Mouse (Mus musculus): ENCODE measurements around the gene Trim41.
"Not testable (repeated sequence)": the region's sequence is repeated elsewhere in the genome, so short reads cannot be mapped to it uniquely, and the experiment has no call there.

Trim41 gene

DNA sequence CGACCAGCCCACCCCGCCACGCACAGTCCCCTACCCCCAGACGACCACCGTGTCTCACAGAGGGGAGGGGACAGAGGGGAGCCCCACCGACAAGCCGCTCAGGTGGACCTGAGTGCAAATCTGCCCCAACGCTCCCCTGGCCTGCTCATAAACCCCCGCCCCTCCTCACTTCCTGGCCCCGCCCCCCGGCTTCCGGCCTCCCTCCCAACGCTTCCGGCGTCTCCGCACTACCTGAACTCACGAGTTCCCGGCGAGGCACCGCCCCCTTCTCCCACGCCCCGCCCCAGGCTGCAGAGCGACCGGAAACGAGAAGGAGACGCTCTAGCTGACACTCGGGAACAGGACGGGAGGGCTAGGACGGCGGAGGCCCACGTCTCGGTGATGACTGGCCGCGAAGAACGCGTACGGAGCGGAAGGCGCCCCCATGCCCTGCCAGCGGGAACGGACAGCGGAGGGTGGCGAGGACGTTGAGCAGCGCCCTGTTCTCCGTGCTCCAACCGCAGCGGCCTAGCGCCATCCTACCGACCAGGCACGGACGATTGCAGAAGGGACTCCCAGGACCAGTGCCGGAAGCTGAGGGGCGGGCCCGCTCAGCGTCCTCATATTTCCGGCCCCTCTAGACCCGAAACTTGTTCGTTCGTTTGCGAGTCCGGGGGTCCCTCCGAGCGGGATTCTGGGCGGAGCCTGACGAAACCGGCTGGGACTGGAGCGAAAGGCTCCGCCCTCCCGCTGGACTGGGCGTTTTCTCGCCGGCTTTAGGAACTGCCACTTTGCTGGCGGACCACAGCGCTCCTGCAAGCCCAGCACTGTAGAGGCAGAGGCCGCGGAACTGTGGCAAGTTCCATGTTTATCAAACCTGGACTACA, at the start of gene Trim41:
Gene Trim41, minus strand, starts transcription at position 554 of the 866 bp plus-strand sequence.
- in situ Hi-C loops (cut with MboI; ENCODE audit: low pct_unique_long_range_greater_than_20kb in 1 of 2, low sequenced_read_pairs in 2 of 2, unreplicated experiment in 1 of 2) = loop anchor here in 1 of 2 experiments (5.0 kb wide), 1 partner anchor 35 kb away; no protein-coding TSS in a partner anchor

DNA sequence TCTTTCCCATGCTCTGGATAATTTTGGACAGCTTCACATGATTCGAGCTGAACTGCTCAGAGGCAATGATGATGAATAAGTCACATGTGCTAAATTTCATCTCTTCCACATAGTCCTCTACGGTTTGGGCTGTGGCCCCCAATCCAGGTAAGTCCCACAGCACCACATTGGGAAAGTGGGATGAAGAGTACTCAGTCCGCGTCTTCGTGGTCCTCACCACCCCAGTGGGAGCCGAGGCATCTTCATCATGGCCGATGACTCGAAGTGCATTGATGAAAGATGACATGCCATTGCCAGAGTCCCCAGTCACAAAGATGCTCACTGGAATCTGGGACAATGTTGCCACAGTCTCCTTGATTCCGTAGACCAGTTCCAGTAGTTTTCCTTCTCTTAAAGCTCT, 49.3 kb upstream of the Trim41 start:
- in situ Hi-C loops (cut with MboI; ENCODE audit: low pct_unique_long_range_greater_than_20kb in 1 of 2, low sequenced_read_pairs in 2 of 2, unreplicated experiment in 1 of 2) = loop anchor here (25.0 kb wide), 1 partner anchor 396 kb away; no protein-coding TSS in a partner anchor

DNA sequence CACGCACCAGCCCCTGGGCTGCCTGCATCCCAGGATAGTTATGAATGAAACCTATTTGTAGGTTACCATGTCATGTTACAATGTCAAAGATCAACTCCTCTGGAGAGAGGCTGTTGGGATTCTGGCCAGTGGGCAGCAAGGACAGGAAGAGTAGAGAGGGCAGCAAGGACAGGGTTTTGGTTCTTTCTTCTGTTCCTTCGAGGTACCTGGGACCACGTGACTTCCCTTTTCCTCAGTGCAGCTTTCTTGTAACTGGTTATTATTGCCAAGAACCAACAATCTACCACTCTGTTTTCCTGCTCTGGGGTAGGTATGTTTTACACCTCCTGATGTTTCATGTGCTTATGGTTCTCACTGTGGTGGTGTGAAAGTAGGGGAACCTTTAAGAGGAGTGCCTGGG, 46.7 kb upstream of the Trim41 start:
- in situ Hi-C loops (cut with MboI; ENCODE audit: low pct_unique_long_range_greater_than_20kb in 1 of 2, low sequenced_read_pairs in 2 of 2, unreplicated experiment in 1 of 2) = loop anchor here (25.0 kb wide), 1 partner anchor 398 kb away; no protein-coding TSS in a partner anchor

DNA sequence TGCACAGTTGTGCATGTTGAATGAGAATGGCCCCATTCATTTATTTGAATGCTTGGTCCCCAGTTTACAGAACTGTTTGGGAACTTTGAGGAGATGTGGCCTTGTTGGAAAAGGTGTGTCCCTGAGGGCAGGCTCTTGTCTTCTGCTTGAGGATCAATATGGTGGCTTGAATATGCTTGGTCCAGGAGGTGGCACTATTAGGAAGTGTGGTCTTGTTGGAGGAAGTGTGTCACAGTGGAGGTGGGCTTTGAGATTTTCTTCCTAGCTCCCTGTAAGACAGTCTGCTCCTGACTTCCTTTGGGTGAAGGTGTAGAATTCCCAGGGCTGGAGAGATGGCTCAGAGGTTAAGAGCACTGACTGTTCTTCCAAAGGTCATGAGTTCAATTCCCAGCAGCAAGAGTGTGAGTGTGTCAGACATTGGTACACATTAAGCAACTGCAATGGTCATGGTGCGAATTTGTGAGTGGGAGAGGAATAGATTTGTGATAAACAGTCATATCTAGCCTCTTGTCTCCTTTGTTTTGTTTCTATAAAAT, 45.7 kb upstream of the Trim41 start:
- in situ Hi-C loops (cut with MboI; ENCODE audit: low pct_unique_long_range_greater_than_20kb in 1 of 2, low sequenced_read_pairs in 2 of 2, unreplicated experiment in 1 of 2) = loop anchor here (25.0 kb wide), 1 partner anchor 399 kb away; no protein-coding TSS in a partner anchor

DNA sequence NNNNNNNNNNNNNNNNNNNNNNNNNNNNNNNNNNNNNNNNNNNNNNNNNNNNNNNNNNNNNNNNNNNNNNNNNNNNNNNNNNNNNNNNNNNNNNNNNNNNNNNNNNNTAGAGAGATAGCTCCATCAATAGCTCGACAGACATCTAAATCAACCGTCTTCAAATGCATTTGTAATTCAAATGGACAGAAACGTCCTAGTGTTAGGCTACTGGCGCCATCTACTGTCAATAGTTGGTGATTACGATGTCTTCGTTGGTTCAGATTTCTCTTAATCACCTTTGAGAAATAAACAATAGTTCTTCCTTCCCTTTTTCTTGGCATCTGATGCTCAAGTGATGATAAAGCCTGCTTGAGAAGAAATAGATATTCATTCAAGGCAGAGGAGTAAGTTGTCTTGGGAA, 41.9 kb upstream of the Trim41 start:
- in situ Hi-C loops (cut with MboI; ENCODE audit: low pct_unique_long_range_greater_than_20kb in 1 of 2, low sequenced_read_pairs in 2 of 2, unreplicated experiment in 1 of 2) = loop anchor here (5.0 to 25.0 kb wide), 2 partner anchors 72 to 403 kb away; no protein-coding TSS in a partner anchor

DNA sequence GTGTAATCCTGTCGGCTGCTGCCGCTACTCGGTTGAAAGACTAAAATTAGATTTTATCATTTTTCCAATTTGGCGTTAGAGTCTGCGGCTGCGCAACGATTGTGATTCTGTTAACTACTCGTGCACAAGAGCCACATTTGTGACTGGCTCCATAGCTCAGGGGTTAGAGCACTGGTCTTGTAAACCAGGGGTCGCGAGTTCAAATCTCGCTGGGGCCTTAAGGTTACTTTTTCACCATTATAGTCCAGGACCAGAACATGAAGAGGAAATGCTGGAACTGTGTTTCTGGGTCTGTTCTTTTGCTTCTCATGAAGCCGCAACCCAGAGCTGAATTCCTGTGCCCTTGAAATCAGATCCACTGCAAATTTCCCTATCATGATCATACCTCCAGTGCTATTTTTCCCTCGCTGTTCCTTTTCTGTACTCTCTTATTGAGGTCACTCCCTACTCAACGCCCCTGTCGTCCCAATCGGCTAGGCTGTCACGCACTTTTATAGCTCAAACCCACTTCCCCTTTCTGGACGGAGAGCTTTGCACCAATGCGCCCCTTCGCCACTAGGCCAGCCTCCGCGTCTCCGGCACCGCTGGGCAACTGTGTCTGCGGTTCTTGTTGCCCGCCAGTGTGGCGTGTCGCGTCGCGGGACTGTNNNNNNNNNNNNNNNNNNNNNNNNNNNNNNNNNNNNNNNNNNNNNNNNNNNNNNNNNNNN, 36.5 kb upstream of the Trim41 start:
- in situ Hi-C loops (cut with MboI; ENCODE audit: low pct_unique_long_range_greater_than_20kb in 1 of 2, low sequenced_read_pairs in 2 of 2, unreplicated experiment in 1 of 2) = loop anchor here (5.0 to 25.0 kb wide), 3 partner anchors 36 to 409 kb away; partner anchors contain the start of gene Trim41 (in 1 of the 2)

DNA sequence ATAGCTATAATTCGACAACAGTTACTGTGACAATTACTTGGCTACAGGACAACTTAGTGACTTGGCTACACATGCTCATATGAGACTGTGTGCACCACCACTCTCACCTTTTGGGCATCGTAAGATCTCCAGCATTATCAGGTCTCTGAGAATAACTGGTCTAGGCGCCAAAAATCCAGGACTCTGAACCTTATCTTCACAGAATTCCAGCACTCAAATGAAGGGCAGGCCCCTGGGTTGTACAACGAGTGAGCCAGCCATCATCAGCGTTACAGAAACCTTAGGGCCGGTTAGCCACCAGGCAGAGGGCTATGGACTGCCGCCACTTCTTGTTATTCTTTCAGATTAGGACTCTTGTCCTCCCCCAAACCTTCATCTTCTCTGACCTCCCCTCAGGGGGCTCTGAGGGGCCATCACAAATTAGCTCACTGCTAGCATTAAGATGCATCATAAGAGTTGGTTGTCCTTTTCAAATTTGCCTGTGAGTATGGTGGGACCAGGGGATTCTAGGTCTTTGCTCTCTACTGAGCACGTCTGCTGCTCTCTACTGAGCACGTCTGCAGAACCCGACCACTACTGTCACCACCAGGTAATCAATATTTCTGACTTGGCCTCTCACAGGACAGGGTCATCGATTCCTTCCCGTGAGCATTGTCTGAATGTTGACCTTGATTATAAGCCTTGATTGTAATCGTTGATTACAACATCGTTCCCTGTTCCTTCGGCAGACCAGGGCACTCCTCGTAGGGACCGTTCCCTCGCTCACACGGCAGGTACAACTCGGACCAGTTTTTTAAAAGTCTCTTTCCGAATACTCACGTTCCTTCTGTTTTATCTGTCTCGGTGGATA, 35.7 kb upstream of the Trim41 start:
- in situ Hi-C loops (cut with MboI; ENCODE audit: low pct_unique_long_range_greater_than_20kb in 1 of 2, low sequenced_read_pairs in 2 of 2, unreplicated experiment in 1 of 2) = loop anchor here (5.0 to 25.0 kb wide), 3 partner anchors 36 to 409 kb away; partner anchors contain the start of gene Trim41 (in 1 of the 2)

DNA sequence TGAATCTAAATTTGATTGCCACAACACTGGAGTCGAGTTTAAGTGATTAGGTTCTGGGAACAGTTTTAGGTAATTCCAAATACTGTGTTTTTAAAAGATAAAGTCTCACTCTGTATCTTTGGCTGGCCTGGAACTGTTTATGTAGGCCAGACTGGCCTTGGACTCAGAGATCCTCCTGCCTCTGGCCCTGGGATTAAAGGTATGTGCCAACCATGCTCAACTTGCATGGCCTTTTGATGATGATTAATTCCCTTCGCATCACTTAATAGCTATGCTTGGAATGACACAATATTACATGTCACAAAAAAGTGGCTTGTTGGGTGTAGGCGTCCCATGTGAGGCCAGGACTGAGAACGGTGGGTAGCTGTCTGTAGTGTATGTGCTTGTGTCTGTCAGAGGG, 35.0 kb upstream of the Trim41 start:
- in situ Hi-C loops (cut with MboI; ENCODE audit: low pct_unique_long_range_greater_than_20kb in 1 of 2, low sequenced_read_pairs in 2 of 2, unreplicated experiment in 1 of 2) = loop anchor here (5.0 to 25.0 kb wide), 3 partner anchors 35 to 410 kb away; partner anchors contain the start of gene Trim41 (in 1 of the 2)

DNA sequence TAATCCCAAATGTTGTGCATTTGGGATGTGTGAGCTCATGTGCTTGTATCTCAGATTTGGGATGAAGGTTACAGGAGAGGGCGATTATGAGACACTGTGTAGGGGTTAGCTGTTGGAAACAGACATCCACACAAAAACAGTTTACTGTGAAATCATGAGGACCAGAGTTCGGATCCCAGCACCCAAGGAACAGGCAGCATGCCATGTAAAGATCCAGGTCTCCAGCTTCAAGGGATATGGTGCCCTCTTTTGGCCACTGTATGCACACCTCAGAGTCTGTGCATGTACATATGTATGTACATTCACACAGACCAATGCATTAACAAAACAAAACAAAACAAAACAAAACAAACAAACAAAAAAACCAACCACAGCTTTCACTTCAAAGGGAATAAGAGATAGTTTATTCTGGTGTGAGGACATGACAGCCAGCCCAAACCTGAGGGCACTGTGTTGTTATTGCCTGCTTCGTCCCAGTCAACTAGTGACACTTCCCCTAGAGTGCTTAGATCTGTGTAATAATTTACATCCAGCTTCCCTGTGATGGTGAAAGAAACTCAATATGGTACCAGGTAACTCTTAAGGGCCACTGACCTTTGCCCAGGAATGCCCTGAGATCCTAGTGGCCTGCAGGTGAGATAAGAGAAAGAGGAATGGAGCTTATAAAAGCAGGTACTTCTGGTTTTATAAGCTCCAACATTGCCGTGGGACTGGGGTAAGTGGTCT, 34.3 kb upstream of the Trim41 start:
- in situ Hi-C loops (cut with MboI; ENCODE audit: low pct_unique_long_range_greater_than_20kb in 1 of 2, low sequenced_read_pairs in 2 of 2, unreplicated experiment in 1 of 2) = loop anchor here (5.0 to 25.0 kb wide), 3 partner anchors 34 to 411 kb away; partner anchors contain the start of gene Trim41 (in 1 of the 2)

DNA sequence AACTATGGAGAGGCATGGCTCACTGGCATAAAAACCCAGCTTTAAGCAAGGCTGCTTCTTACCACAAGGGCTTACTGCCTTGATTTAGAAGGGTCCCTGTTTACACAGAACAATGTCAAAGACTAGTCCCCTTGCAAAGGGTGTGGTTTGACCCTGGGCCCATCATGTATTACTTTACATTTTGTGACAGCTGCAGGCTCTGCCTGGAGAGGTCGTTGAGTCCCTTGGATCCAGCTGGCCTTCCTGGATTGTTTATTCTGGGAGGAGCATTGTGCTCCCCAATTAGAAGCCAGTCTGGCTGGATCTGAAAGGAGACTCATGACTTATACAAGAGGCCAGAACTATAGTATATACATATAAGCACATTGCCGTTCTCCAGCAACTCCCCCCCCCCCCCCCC, 33.1 kb upstream of the Trim41 start:
- in situ Hi-C loops (cut with MboI; ENCODE audit: low pct_unique_long_range_greater_than_20kb in 1 of 2, low sequenced_read_pairs in 2 of 2, unreplicated experiment in 1 of 2) = loop anchor here (5.0 to 25.0 kb wide), 3 partner anchors 33 to 412 kb away; partner anchors contain the start of gene Trim41 (in 1 of the 2)

DNA sequence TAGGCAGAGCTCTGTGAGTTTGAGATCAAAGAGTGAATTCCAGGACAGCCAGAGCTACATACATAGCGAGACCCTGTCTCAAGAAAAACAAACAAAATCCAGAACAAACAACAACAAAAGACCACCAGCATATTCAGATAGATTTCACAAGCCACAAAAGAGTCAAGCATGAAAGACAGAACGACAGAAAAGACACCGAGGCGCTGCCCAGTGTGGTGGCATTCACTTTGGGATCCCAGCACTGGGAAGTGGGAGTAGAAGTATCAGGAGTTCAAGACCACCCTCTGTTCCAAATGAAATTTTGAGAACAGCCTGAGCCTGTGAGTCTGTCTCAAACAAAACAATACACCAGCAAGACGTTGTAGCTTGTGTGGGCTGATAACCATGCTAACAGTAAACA, 29.7 kb upstream of the Trim41 start:
- in situ Hi-C loops (cut with MboI; ENCODE audit: low pct_unique_long_range_greater_than_20kb in 1 of 2, low sequenced_read_pairs in 2 of 2, unreplicated experiment in 1 of 2) = no loop called here

DNA sequence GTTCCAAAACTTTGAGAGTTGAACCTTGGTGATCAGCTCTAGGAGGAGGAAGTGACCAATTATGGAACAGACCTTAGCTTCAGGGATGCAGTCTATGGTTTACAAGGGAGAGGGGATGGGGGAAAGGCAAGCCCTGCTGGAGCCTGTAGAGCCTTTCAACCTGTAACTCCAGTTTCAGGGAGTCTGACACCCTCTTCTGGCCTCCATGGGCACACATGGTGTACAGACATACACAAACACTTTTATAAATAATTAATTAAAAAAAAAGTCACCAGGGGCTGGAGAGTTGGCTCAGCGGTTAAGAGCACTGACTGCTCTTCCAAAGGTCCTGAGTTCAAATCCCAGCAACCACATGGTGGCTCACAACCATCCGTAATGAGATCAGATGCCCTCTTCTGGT, 29.2 kb upstream of the Trim41 start:
- in situ Hi-C loops (cut with MboI; ENCODE audit: low pct_unique_long_range_greater_than_20kb in 1 of 2, low sequenced_read_pairs in 2 of 2, unreplicated experiment in 1 of 2) = not testable (repeated sequence)

DNA sequence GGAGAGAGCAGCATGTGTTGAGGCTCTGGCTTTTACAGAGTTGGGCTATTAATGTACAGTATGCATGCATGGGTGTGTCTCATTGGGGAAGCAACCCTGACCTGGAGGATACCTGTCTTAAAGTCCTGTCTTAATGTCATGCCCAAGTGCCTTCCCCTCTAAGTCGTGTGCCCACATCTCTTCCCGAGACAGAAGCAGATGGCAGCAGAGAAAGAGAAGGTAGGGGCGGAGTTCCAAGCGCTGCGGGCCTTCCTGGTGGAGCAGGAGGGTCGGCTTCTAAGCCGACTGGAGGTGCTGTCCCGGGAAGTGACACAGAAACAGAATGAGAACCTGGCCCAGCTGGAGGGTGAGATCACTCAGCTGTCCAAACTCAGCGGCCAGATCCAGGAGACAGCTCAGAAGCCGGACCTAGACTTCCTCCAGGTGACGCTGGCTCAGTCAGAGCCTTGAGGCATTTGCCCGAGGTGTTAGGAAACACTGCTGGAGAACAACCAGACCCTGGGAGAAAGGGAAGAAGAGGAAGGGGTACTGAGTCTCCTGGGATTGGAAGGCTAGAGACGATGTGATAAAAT, 28.2 kb upstream of the Trim41 start:
- in situ Hi-C loops (cut with MboI; ENCODE audit: low pct_unique_long_range_greater_than_20kb in 1 of 2, low sequenced_read_pairs in 2 of 2, unreplicated experiment in 1 of 2) = no loop called here

DNA sequence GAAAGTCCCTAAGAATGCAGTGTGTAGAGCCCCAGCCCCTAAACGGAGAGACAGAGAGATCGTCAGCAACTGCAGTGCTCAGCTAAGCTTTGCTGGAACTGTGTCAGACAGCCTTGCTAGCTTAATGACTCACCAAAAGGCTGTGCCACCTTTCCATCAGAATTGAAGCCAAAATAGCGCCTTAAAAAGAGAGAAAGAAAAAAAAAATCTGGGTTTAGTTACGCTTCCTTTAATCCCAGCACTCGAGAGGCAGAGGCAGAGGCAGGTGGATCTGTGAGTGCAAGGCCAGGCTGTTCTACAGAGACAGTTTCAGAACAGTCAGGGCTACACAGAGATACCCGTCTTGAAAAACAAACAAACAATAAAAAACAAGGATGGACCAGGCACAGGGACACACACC, 27.2 kb upstream of the Trim41 start:
- in situ Hi-C loops (cut with MboI; ENCODE audit: low pct_unique_long_range_greater_than_20kb in 1 of 2, low sequenced_read_pairs in 2 of 2, unreplicated experiment in 1 of 2) = no loop called here

DNA sequence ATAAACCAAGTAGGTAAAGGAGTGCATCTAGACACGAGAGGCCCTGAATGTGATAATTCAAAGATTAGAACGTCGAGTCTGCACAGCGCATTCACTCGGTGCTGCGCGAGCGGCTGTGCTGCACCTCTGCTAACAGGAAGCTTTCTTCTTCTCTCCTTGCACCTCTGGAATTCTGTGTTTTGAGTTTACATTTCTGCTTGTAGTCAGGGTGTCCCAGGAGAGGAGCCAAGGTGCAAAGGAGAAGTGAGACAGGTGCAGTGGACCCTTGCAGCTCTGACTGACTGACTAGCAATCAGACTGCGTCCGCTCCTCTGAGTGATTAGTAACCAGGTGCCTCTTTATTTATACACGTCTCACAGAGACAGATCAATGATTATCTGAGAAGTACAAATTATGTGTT, 26.0 kb upstream of the Trim41 start:
- in situ Hi-C loops (cut with MboI; ENCODE audit: low pct_unique_long_range_greater_than_20kb in 1 of 2, low sequenced_read_pairs in 2 of 2, unreplicated experiment in 1 of 2) = no loop called here

DNA sequence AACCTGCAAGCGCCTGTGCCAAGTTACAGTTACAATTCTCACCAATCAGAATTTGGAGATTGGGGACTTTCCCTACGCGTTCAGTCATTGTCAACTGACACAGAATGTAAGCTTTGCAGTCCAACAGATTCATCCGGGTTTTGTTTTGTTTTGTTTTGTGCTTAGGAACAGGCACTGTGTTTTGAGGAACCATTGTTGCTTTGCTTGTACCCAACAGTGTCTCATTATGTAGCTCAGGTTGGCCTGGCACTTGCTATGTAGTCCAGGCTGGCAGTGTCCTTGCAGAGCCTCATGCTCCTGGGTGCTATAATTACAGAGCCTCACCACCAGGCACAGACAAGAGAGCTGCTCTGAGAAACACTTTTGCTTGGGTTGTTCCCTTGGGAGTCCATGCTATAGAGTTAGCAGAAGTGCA, 25.2 kb upstream of the Trim41 start:
- in situ Hi-C loops (cut with MboI; ENCODE audit: low pct_unique_long_range_greater_than_20kb in 1 of 2, low sequenced_read_pairs in 2 of 2, unreplicated experiment in 1 of 2) = no loop called here

DNA sequence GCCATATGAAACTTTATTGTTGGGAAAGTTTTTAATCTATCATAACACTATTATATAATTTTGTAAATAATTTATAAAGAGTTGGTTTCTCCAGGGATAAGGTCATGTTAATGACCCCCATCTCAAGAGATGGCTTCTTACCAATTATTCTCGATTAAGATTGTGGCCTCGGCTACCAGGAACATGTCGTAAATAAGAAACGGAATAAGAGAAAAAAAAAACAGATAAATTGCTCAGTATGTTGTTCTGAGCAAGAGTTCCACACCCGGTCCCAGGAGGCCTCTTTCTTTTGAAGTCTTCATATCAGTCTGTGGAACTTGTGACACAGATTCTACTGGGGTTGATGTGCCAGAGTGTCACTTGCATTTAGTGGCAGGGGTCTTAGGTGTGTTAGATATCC, 24.1 kb upstream of the Trim41 start:
- in situ Hi-C loops (cut with MboI; ENCODE audit: low pct_unique_long_range_greater_than_20kb in 1 of 2, low sequenced_read_pairs in 2 of 2, unreplicated experiment in 1 of 2) = no loop called here
